Mouse (Mus musculus) neural tube, embryonic 12.5 days (tissue): ENCODE data around the gene Specc1l. TPM values are rescaled to one million over a fixed set of nuclear protein-coding genes. Genes with fewer than 3 reads are reported as not detected.

ENCODE experiments used
- ATAC-seq: fragments of 200-750 bp; cut with Nextera tagmentation; 2 replicates; pipeline ENCODE4 v1.8.0; 2017; ENCODE audit warnings: low read depth, mild to moderate bottlenecking, moderate TSS enrichment, moderate library complexity; ENCODE audit not compliant: low FRiP score
- H3K27ac ChIP-seq: fragments of 300-500 bp; sonication (generic); 2 replicates; pipeline ENCODE4 v1.5.1; 2016
- H3K27me3 ChIP-seq: fragments of 300-500 bp; sonication (generic); replicated peaks from 2 replicates; pipeline ENCODE4 v1.6.1; 2016; ENCODE audit warnings: mild to moderate bottlenecking
- H3K36me3 ChIP-seq: fragments of 300-500 bp; sonication (generic); 2 replicates; pipeline ENCODE4 v1.6.1; 2016; ENCODE audit warnings: mild to moderate bottlenecking
- H3K4me1 ChIP-seq: fragments of 300-500 bp; sonication (generic); 2 replicates; pipeline ENCODE4 v1.6.1; 2016
- H3K4me2 ChIP-seq: fragments of 300-500 bp; sonication (generic); replicated peaks from 2 replicates; pipeline ENCODE4 v1.6.1; 2016; ENCODE audit warnings: mild to moderate bottlenecking
- H3K4me3 ChIP-seq: fragments of 300-500 bp; sonication (generic); 2 replicates; pipeline ENCODE4 v1.5.1; 2016
- H3K9ac ChIP-seq: fragments of 300-500 bp; sonication (generic); 2 replicates; pipeline ENCODE4 v1.6.1; 2016; ENCODE audit warnings: mild to moderate bottlenecking
- H3K9me3 ChIP-seq: fragments of 300-500 bp; sonication (generic); 2 replicates; pipeline ENCODE4 v1.6.1; 2016; ENCODE audit warnings: mild to moderate bottlenecking
- WGBS: fragments of 180-500 bp; shearing (Covaris S2); methylation state at CpG from one replicate; pipeline ENCODE4 v1.1.7; 2016; 5-methylcytosine and 5-hydroxymethylcytosine counted together
- polyA plus RNA-seq: library from polyadenylated mRNA; unstranded; fragments of >200 nt; fragmentation: Nextera tagmentation; extraction: Ambion mirVana; gene quantifications from 2 replicates; pipeline ENCODE4 v1.2.1, GENCODE M21; 2016

Specc1l gene
- polyA plus RNA-seq, 1 experiment from 2014 or later: 43.2 TPM

DNA sequence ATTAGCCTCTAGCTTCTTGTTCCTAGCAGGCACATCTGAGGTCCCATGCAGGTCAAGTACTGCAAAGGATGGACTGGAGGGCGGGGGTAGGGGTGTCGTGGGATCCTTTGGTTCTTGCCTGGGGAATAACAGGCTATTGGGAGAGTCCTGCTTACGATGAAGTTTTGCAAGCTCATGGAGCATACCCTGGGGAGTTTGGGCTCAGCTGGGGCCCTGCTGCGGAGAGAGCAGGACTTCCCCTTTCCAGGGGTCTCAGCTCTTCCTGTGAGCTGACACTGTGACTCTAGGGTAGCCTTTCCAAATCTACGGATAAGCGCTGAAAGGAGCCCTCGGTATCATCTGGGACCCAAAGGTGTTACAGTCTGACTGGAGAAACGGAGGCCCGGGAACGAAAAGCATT, 112.5 kb downstream of the Specc1l start:
- 76% methylated on average over 10 of the region's 10 CpGs for WGBS

GRCm38 (mm10) chr10:75325821-75326220, 113.9 kb downstream of the Specc1l start:
- Histone ChIP-seq H3K27me3 (no peaks in the 10 kb centered on the region), H3K9ac (no peak overlapping the region), H3K9me3 (no peaks in the 10 kb centered on the region), H3K27ac (no peak overlapping the region), H3K4me3 (no peak overlapping the region), H3K4me1 (no peaks in the 10 kb centered on the region), H3K4me2 (no peak overlapping the region), H3K36me3 (no peaks in the 10 kb centered on the region)
- ATAC-seq: no peak
- 94% methylated on average over 23 of the region's 23 CpGs for WGBS

More for the DNA sequence above, 112.5 kb downstream of the Specc1l start:
- Histone ChIP-seq H3K4me2 (no peak overlapping the region), H3K9ac (no peak overlapping the region), H3K9me3 (no peaks in the 10 kb centered on the region), H3K4me3 (no peak overlapping the region), H3K27me3 (no peaks in the 10 kb centered on the region; the same call in 1 of the 2 replicates), H3K4me1 (no peaks in the 10 kb centered on the region), H3K27ac (no peak overlapping the region), H3K36me3 (no peaks in the 10 kb centered on the region)
- ATAC-seq: no peak

GRCm38 (mm10) chr10:75326553-75326952, 114.7 kb downstream of the Specc1l start:
- WGBS: 83% methylated on average over 3 of the region's 3 CpGs
- Histone ChIP-seq H3K4me1 (no peaks in the 10 kb centered on the region), H3K4me3 (no peak overlapping the region), H3K27ac (no peak overlapping the region), H3K36me3 (no peaks in the 10 kb centered on the region), H3K27me3 (no peaks in the 10 kb centered on the region), H3K9ac (no peak overlapping the region), H3K9me3 (no peaks in the 10 kb centered on the region), H3K4me2 (no peak overlapping the region)
- no peak for ATAC-seq

DNA sequence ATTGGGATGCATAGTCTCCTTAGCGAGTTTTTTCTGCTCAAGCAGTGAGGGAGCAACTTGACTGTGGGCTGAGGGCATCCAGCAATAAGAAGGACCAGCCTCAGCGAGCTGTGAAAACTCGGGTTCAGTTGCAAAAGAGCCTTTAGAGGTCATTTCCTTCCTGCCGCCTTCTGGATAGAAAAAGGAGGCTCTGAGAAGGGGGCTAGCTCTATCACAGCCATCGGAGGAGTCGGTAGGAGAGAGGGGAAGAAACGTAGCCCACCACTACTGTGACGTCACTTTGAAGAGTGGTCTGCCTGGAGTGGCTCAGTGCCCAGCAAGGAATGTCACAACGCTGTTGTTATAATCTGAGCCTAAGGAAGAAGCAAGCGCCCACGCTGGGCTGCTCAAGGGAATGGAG, 115.2 kb downstream of the Specc1l start:
- H3K4me2 ChIP-seq: no peak overlapping the region
- WGBS: 82% methylated on average over 11 of the region's 11 CpGs

GRCm38 (mm10) chr10:75328201-75328704, 116.4 kb downstream of the Specc1l start:
- H3K9me3 ChIP-seq: no peaks in the 10 kb centered on the region
- WGBS: 22% methylated on average over 4 of the region's 4 CpGs
- H3K4me1 ChIP-seq: no peaks in the 10 kb centered on the region

More for the DNA sequence above, 115.2 kb downstream of the Specc1l start:
- H3K4me1 ChIP-seq: no peaks in the 10 kb centered on the region
- no peaks in the 10 kb centered on the region for H3K9me3 ChIP-seq
- H3K4me3 ChIP-seq: no peak overlapping the region
- no peaks in the 10 kb centered on the region for H3K36me3 ChIP-seq
- no peak overlapping the region for H3K27ac ChIP-seq
- ATAC-seq: no peak
- no peak overlapping the region for H3K9ac ChIP-seq
- no peaks in the 10 kb centered on the region for H3K27me3 ChIP-seq

GRCm38 (mm10) chr10:75332268-75332667, 120.4 kb downstream of the Specc1l start:
- H3K27ac ChIP-seq: no peak overlapping the region

More at GRCm38 (mm10) chr10:75328201-75328704, 116.4 kb downstream of the Specc1l start:
- Histone ChIP-seq H3K27ac (no peak overlapping the region), H3K4me2 (no peak overlapping the region), H3K36me3 (no peaks in the 10 kb centered on the region), H3K9ac (no peak overlapping the region), H3K27me3 (no peaks in the 10 kb centered on the region), H3K4me3 (no peak overlapping the region)
- no peak for ATAC-seq

DNA sequence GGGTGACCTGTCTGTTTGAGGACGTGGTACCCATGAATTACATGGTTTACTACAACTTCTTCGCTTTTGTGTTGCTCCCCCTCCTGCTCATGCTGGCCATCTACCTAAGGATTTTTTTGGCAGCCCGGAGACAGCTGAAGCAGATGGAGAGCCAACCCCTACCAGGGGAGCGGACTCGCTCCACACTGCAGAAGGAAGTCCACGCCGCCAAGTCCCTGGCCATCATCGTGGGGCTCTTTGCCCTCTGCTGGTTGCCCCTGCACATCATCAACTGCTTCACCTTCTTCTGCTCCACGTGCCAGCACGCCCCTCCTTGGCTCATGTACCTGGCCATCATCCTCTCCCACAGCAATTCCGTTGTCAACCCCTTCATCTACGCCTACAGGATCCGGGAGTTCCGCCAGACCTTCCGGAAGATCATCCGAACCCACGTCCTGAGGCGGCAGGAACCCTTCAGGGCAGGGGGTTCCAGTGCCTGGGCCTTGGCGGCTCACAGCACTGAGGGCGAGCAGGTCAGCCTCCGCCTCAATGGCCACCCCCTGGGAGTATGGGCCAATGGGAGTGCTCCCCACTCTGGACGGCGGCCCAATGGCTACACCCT, 121.4 kb downstream of the Specc1l start:
- H3K27me3 ChIP-seq: no peaks in the 10 kb centered on the region
- H3K4me3 ChIP-seq: no peak overlapping the region
- no peaks in the 10 kb centered on the region for H3K9me3 ChIP-seq
- H3K27ac ChIP-seq: no peak overlapping the region
- WGBS: 95% methylated on average over 23 of the region's 23 CpGs
- no peak overlapping the region for H3K9ac ChIP-seq
- H3K36me3 ChIP-seq: no peaks in the 10 kb centered on the region
- H3K4me2 ChIP-seq: no peak overlapping the region
- ATAC-seq: no peak
- H3K4me1 ChIP-seq: no peaks in the 10 kb centered on the region

More at GRCm38 (mm10) chr10:75332268-75332667, 120.4 kb downstream of the Specc1l start:
- Histone ChIP-seq H3K36me3 (no peaks in the 10 kb centered on the region), H3K9ac (no peak overlapping the region), H3K9me3 (no peaks in the 10 kb centered on the region), H3K4me1 (no peaks in the 10 kb centered on the region), H3K27me3 (no peaks in the 10 kb centered on the region), H3K4me3 (no peak overlapping the region), H3K4me2 (no peak overlapping the region)
- WGBS: 89% methylated on average over 3 of the region's 3 CpGs
- ATAC-seq: no peak

GRCm38 (mm10) chr10:75334175-75334574, 122.3 kb downstream of the Specc1l start:
- Histone ChIP-seq H3K9ac (no peak overlapping the region), H3K4me3 (no peak overlapping the region), H3K36me3 (no peaks in the 10 kb centered on the region), H3K4me1 (no peaks in the 10 kb centered on the region), H3K9me3 (no peaks in the 10 kb centered on the region), H3K4me2 (no peak overlapping the region), H3K27ac (no peak overlapping the region), H3K27me3 (no peaks in the 10 kb centered on the region)
- no peak for ATAC-seq
- WGBS: 72% methylated on average over 7 of the region's 7 CpGs

DNA sequence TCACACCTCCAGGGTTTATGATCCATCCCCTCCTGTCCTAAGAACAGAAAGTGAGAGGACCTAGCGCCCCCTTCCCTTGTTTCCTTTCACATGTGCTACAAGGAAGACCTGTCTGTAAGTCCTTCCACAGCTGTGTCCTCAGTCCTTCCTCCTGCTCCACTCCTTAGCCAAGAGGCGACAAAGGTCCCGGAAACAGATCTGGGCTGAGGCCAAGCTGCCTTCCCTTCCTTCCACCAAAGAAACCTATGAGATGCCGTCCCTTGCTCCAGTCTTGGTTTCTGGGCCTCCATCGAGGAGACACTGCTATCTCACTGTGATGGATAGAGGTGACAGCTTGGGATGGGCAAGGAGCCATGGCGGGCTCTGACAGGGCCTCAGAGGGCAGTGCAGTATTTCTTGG, 123.2 kb downstream of the Specc1l start:
- Histone ChIP-seq H3K4me2 (no peak overlapping the region), H3K4me3 (no peak overlapping the region), H3K9ac (no peak overlapping the region), H3K9me3 (no peaks in the 10 kb centered on the region), H3K27ac (no peak overlapping the region), H3K36me3 (no peaks in the 10 kb centered on the region), H3K27me3 (no peaks in the 10 kb centered on the region), H3K4me1 (no peaks in the 10 kb centered on the region)
- ATAC-seq: no peak
- WGBS: 91% methylated on average over 6 of the region's 6 CpGs

GRCm38 (mm10) chr10:75337231-75337630, 125.4 kb downstream of the Specc1l start:
- Histone ChIP-seq H3K36me3 (no peaks in the 10 kb centered on the region), H3K27ac (no peak overlapping the region), H3K9ac (no peak overlapping the region), H3K4me2 (no peak overlapping the region), H3K9me3 (no peaks in the 10 kb centered on the region), H3K27me3 (no peaks in the 10 kb centered on the region), H3K4me1 (no peaks in the 10 kb centered on the region), H3K4me3 (no peak overlapping the region)
- no peak for ATAC-seq
- WGBS: 77% methylated on average over 10 of the region's 10 CpGs

- H3K4me2 ChIP-seq: no peak overlapping the region
- no peak overlapping the region for H3K9ac ChIP-seq
- WGBS: 80% methylated on average over 5 of the region's 5 CpGs
- no peaks in the 10 kb centered on the region for H3K36me3 ChIP-seq
- no peak for ATAC-seq
- H3K27ac ChIP-seq: no peak overlapping the region
- H3K27me3 ChIP-seq: no peaks in the 10 kb centered on the region
- H3K9me3 ChIP-seq: no peaks in the 10 kb centered on the region
- no peak overlapping the region for H3K4me3 ChIP-seq
- no peaks in the 10 kb centered on the region for H3K4me1 ChIP-seq
These were observed 127.0 kb downstream of the Specc1l start for GRCm38 (mm10) chr10:75338852-75339251.

- Histone ChIP-seq H3K27me3 (no peaks in the 10 kb centered on the region), H3K27ac (no peak overlapping the region), H3K4me2 (no peak overlapping the region), H3K4me3 (no peak overlapping the region), H3K9me3 (no peaks in the 10 kb centered on the region), H3K9ac (no peak overlapping the region), H3K4me1 (no peaks in the 10 kb centered on the region), H3K36me3 (no peaks in the 10 kb centered on the region)
- ATAC-seq: no peak
- WGBS: 87% methylated on average over 7 of the region's 7 CpGs
These were observed 127.5 kb downstream of the Specc1l start for GRCm38 (mm10) chr10:75339377-75339776.

- H3K4me1 ChIP-seq: no peaks in the 10 kb centered on the region
- no peaks in the 10 kb centered on the region for H3K36me3 ChIP-seq
- H3K9me3 ChIP-seq: no peaks in the 10 kb centered on the region
- no peak overlapping the region for H3K27ac ChIP-seq
- no peak overlapping the region for H3K4me2 ChIP-seq
- H3K4me3 ChIP-seq: no peak overlapping the region
- 48% methylated on average over 8 of the region's 8 CpGs for WGBS
- no peaks in the 10 kb centered on the region for H3K27me3 ChIP-seq
- no peak overlapping the region for H3K9ac ChIP-seq
- ATAC-seq: no peak
These were observed 130.1 kb downstream of the Specc1l start for GRCm38 (mm10) chr10:75341936-75342335.
